Mouse (Mus musculus) brain, embryonic 18.5 days (tissue): ENCODE measurements around the gene Ern1.
A peak's percentile ranks its signal among the peaks of the same experiment; 100 is the strongest.

Source experiments
- DNase-seq: peaks from one replicate; pipeline ENCODE4 v3.0.0-alpha.2; 2012; ENCODE audit warnings: low read depth, low spot score

Ern1 gene

GRCm38 (mm10) chr11:106487733-106488115, at the start of gene Ern1:
Ern1 (minus strand) TSS chr11:106487852.
- DNase-seq, result peak; percentile 76

GRCm38 (mm10) chr11:106536253-106536912, 48.7 kb upstream of the Ern1 start:
- no peak for DNase-seq

- DNase-seq, result no peak
Observed at GRCm38 (mm10) chr11:106535660-106536252, 48.1 kb upstream of the Ern1 start.

- no peak for DNase-seq
Observed at GRCm38 (mm10) chr11:106532248-106532790, 44.7 kb upstream of the Ern1 start.

GRCm38 (mm10) chr11:106529786-106530185, 42.1 kb upstream of the Ern1 start:
- no peak for DNase-seq

GRCm38 (mm10) chr11:106529113-106529512, 41.5 kb upstream of the Ern1 start:
- DNase-seq, result no peak

- no peak for DNase-seq
Observed at GRCm38 (mm10) chr11:106527926-106528325, 40.3 kb upstream of the Ern1 start.

- DNase-seq, result no peak
Observed at GRCm38 (mm10) chr11:106527147-106527821, 39.6 kb upstream of the Ern1 start.

GRCm38 (mm10) chr11:106522538-106522937, 34.9 kb upstream of the Ern1 start:
- DNase-seq, result no peak

- no peak for DNase-seq
Observed at GRCm38 (mm10) chr11:106521612-106522011, 34.0 kb upstream of the Ern1 start.

GRCm38 (mm10) chr11:106520404-106520803, 32.8 kb upstream of the Ern1 start:
- no peak for DNase-seq

GRCm38 (mm10) chr11:106519519-106519918, 31.9 kb upstream of the Ern1 start:
- no peak for DNase-seq

GRCm38 (mm10) chr11:106518391-106518790, 30.7 kb upstream of the Ern1 start:
- DNase-seq, result no peak

- no peak for DNase-seq
Observed at GRCm38 (mm10) chr11:106515079-106515745, 27.6 kb upstream of the Ern1 start.

GRCm38 (mm10) chr11:106514446-106514845, 26.8 kb upstream of the Ern1 start:
- no peak for DNase-seq

- DNase-seq, result no peak
Observed at GRCm38 (mm10) chr11:106513166-106513565, 25.5 kb upstream of the Ern1 start.

- DNase-seq, result no peak
Observed at GRCm38 (mm10) chr11:106512006-106512390, 24.3 kb upstream of the Ern1 start.

GRCm38 (mm10) chr11:106511236-106512005, 23.8 kb upstream of the Ern1 start:
- DNase-seq, result no peak

- no peak for DNase-seq
Observed at GRCm38 (mm10) chr11:106507638-106508037, 20.0 kb upstream of the Ern1 start.

- no peak for DNase-seq
Observed at GRCm38 (mm10) chr11:106506211-106506610, 18.6 kb upstream of the Ern1 start.

GRCm38 (mm10) chr11:106504129-106504528, 16.5 kb upstream of the Ern1 start:
- DNase-seq, result no peak

- no peak for DNase-seq
Observed at GRCm38 (mm10) chr11:106503425-106503717, 15.7 kb upstream of the Ern1 start.
